Mouse (Mus musculus) cerebellum, adult 2 months (tissue): ENCODE results near the gene Dao. TPM values are rescaled to one million over a fixed set of nuclear protein-coding genes. Genes with fewer than 3 reads are reported as not detected.

Experiments
- DNase-seq, 2 experiments: peaks; one replicate each; pipeline ENCODE4 v3.0.0; 2021
- H3K27ac ChIP-seq: fragments of 200-500 bp; 2 replicates; pipeline ENCODE4 v1.5.1; 2012; ENCODE audit warnings: low read length, control low read depth, inconsistent platforms; ENCODE audit not compliant: insufficient read depth
- H3K27me3 ChIP-seq: fragments of 200-500 bp; 2 replicates; pipeline ENCODE4 v1.6.1; 2012; ENCODE audit warnings: inconsistent platforms, mild to moderate bottlenecking, low read length, moderate library complexity; ENCODE audit not compliant: control insufficient read depth, insufficient read depth
- H3K4me1 ChIP-seq: fragments of 200-500 bp; 2 replicates; pipeline ENCODE4 v1.6.1; 2011; ENCODE audit warnings: low read length; ENCODE audit not compliant: control insufficient read depth, insufficient read depth
- H3K4me3 ChIP-seq: fragments of 200-500 bp; replicated peaks from 2 replicates; pipeline ENCODE3; 2011; ENCODE audit warnings: mild to moderate bottlenecking, low read depth, low read length, control low read depth; ENCODE audit not compliant: insufficient read depth
- CTCF ChIP-seq: fragments of 200-500 bp; IDR thresholded peaks from 2 replicates; pipeline ENCODE4 v1.5.1; 2011; ENCODE audit warnings: low read depth, mild to moderate bottlenecking, control low read depth, low read length, moderate library complexity, borderline replicate concordance; ENCODE audit not compliant: insufficient read depth
- POLR2A ChIP-seq: fragments of 200-500 bp; IDR thresholded peaks from 2 replicates; pipeline ENCODE4 v1.6.1; 2011; ENCODE audit warnings: low read length, control low read depth, borderline replicate concordance; ENCODE audit not compliant: insufficient read depth
- WGBS: fragments of 180-500 bp; shearing (Covaris S2); methylation state at CpG from one replicate; pipeline ENCODE4 v1.1.7; 2018; 5-methylcytosine and 5-hydroxymethylcytosine counted together
- polyA plus RNA-seq: library from polyadenylated mRNA; depleted of rRNA; stranded (reverse); fragments of >200 nt; gene quantifications from 2 replicates; pipeline ENCODE4 v1.2.3, GENCODE M21; 2012

Gene Dao
- polyA plus RNA-seq, 1 experiment: 51.3 TPM

DNA sequence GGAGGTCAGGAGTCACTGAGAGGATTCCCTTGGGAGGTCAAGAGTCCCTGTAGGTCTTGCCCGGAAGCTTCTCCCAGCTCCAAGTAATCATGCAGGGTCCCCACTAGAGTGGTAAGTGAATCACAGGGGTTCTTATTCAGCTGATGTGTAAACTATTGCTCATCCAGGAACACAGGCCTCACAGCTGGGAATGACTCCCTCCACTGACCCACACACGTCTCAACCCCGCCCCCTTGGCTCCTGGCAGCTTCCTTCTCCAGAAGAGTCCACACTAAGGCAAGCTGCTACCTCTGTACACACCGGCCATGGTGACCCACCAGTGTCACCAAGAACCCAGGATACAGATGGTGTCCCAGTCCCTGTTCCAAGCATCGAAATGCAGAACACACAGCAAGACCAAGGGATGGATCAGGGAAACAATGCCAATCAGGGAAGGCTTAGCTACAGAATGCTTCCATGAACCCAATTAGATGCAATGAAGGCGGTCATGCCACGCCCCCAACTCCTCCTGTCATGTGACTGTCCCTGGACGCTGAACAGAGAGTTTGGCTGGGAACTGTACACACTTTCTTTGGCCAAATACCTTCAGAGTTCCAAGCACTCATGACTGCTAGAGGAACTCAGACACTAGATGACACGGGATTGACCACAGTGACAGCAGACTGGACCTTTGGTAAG is 27.8 kb upstream of the Dao start:
- WGBS: 35% methylated on average over 9 of the region's 9 CpGs
- H3K4me3 ChIP-seq: no peak overlapping the region
- peaks cover 28% of the 10 kb centered on the region for H3K4me1 ChIP-seq
- H3K27ac ChIP-seq: no peak overlapping the region
- TF ChIP-seq CTCF (no peak), POLR2A (no peak)
- DNase-seq: peak in 1 of 2 experiments; percentile 38
- no peaks in the 10 kb centered on the region for H3K27me3 ChIP-seq

DNA sequence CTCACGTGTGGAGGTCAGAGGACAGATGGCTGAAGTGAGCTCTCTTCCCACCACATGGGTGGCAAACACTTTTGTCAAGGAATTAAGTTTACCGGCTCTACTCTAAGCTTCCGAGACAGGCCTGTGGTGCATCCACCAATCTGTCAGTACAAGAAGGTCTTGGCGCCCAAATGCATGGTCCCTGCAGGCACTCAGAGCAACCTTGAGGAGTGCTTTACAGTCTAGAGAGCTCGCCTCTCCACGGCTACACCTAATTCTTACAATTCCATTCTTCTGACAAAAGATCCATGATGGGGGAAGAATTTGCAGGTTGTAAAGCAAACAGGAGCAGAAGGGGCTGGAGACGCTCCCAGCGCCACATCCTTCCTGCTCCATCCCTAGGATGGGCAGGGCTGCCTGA is 26.9 kb upstream of the Dao start:
- no peaks in the 10 kb centered on the region for H3K27me3 ChIP-seq
- 75% methylated on average over 8 of the region's 8 CpGs for WGBS
- DNase-seq: no peak
- H3K4me3 ChIP-seq: no peak overlapping the region
- peaks cover 33% of the 10 kb centered on the region for H3K4me1 ChIP-seq
- no peak overlapping the region for H3K27ac ChIP-seq
- no peak for TF ChIP-seq CTCF
- TF ChIP-seq POLR2A: no peak

DNA sequence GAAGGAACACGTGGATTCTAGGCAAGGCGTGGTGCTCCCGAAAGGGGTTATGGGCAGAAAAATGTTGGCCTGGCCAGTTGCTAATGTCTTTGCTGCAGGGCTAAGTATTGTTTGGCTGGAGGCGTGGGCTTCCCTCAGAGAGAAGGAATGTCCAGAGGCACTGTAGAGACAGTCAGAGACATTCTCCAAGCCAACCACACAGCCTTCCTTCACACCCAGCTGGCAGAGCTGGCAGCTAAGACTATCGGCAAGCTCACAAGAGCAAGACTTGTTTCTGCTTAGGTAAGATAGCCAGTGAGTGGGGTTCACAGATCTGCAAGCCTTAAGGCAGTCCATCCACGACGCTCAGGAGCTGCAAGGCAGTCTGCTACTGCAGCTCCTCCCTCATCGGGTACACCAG is 26.2 kb upstream of the Dao start:
- no peaks in the 10 kb centered on the region for H3K27me3 ChIP-seq
- H3K27ac ChIP-seq: no peak overlapping the region
- DNase-seq: no peak
- H3K4me3 ChIP-seq: no peak overlapping the region
- WGBS: 67% methylated on average over 8 of the region's 8 CpGs
- no peak for TF ChIP-seq POLR2A
- TF ChIP-seq CTCF: no peak
- H3K4me1 ChIP-seq: peaks cover 35% of the 10 kb centered on the region

DNA sequence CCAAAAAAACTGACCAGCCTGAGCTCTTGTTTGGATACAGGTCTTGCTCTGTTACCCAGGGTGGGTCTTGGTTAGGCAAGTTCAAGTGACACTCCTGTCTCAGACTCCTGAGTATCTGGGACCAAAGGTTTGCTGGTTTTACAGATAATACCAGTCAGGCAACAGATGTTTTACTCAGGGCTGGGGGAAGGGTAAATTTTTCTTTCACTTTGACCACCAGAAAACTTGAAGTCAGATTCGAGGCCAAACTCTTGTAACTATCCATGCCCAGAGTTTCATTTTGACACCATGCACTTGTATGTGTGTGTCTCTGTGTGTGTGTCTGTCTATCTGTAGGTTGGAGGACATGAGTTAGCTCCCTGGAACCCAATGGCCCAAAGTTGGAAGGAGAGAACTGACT is 23.0 kb upstream of the Dao start:
- WGBS: 72% methylated on average over 1 of the region's 1 CpGs
- no peak for DNase-seq
- TF ChIP-seq POLR2A: no peak
- Histone ChIP-seq H3K4me3 (no peak overlapping the region), H3K27ac (no peak overlapping the region), H3K4me1 (peaks cover 28% of the 10 kb centered on the region), H3K27me3 (no peaks in the 10 kb centered on the region)

DNA sequence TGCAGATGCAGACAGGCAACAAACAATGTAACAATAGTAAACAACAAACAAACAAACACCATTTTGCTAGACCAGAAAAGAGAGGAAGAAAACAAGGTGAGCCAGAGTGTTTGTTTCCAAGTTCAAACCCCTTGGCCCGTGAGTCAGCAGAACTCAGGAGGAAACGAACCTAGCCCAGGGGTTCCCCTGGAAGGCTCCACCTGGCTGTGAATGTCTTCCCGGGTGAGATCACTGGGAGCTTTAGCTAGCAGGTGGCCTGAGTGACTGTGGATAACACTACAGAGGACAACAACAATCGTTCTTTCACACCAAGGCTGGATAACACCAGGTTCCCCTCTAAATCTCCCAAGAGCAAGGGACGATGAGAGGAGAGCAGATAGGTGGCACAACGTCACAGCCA is 22.3 kb upstream of the Dao start:
- 49% methylated on average over 6 of the region's 6 CpGs for WGBS
- H3K27me3 ChIP-seq: no peaks in the 10 kb centered on the region
- no peak overlapping the region for H3K4me3 ChIP-seq
- TF ChIP-seq POLR2A: no peak
- no peak for TF ChIP-seq CTCF
- no peak for DNase-seq
- H3K4me1 ChIP-seq: peaks cover 24% of the 10 kb centered on the region
- no peak overlapping the region for H3K27ac ChIP-seq

DNA sequence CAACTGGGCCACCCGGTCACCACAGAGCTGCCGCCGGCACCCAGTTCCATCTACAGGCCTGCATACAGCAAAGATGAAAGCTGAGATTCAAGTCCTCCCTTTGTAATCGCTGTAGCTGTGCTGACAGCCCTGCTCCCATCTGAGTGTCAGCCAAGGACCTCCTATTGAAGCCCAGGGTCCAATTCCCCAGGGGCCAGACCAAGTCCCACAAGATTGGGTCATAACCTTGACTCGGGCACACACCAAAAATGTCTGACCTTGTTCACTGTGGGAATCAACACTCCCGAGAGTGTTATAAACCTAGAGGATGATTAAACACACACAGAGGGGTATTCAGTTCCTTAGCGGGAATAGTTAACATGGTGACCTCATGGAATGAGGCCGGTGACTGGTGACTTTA is 21.7 kb upstream of the Dao start:
- no peak overlapping the region for H3K27ac ChIP-seq
- TF ChIP-seq CTCF (no peak), POLR2A (no peak)
- no peaks in the 10 kb centered on the region for H3K27me3 ChIP-seq
- H3K4me3 ChIP-seq: no peak overlapping the region
- DNase-seq: no peak
- WGBS: 83% methylated on average over 8 of the region's 8 CpGs
- peaks cover 23% of the 10 kb centered on the region for H3K4me1 ChIP-seq

DNA sequence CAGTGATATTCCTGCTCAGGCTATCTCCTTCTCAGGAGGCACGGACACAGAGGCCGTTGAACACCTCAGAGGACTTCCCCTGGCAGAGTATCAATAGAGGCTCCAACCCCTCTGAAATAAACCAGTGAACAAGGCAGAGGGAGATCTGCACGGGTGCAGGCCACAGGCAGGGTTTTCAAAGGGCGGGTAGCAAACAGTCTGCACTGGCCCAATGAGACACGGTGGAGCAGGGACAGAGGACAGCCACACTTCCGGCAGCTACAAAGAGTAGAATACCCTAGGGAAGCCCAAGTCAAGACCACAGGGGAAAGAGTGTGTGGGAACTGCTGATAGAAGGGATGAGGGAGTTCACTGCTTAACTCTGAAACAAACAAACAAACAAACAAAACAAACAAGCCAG is 20.0 kb upstream of the Dao start:
- no peak overlapping the region for H3K27ac ChIP-seq
- H3K4me1 ChIP-seq: peaks cover 19% of the 10 kb centered on the region
- 61% methylated on average over 6 of the region's 6 CpGs for WGBS
- no peaks in the 10 kb centered on the region for H3K27me3 ChIP-seq
- TF ChIP-seq POLR2A: no peak
- TF ChIP-seq CTCF: no peak
- DNase-seq: no peak
- no peak overlapping the region for H3K4me3 ChIP-seq

DNA sequence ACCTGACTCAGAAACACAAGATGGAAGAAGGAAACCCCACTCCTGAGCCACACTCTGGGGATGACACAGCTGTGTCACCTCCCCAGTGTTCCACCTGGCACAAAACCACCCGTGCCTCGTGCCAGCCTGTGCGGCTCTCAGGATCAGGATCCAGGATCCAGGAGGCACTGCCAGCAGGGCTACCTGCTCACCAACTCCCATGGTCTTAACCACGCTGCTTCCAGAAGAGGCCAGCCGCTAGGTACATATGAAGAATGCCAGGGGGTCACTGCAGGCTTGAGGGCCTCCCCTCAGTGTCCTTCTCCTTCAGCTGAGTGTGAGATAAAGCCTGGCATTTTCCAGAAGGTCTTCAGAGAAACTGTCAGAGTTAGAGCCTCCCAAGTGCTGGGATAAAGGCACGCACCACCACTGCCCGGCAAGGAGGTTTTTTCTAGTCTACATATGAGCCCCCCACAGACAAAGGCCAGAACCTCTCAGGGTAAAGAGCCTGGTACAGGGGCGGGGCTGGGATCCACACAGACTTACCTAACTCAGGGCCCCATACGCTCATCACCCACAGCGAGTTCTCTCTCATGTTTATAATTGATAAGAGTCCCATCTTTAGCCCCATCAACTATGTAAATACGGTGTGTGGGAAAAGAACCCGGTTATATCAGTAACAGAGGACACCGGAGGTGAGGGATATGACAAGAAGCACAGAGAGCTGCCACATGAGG is 19.3 kb upstream of the Dao start:
- TF ChIP-seq POLR2A: no peak
- TF ChIP-seq CTCF: no peak
- no peak overlapping the region for H3K4me3 ChIP-seq
- peaks cover 19% of the 10 kb centered on the region for H3K4me1 ChIP-seq
- DNase-seq: peak in 1 of 2 experiments; percentile 34
- H3K27ac ChIP-seq: no peak overlapping the region
- no peaks in the 10 kb centered on the region for H3K27me3 ChIP-seq
- WGBS: 56% methylated on average over 13 of the region's 13 CpGs
